Mouse (Mus musculus): Measurements from ENCODE around the gene Ccdc63. TPM values are rescaled to one million over a fixed set of nuclear protein-coding genes. Genes with fewer than 3 reads are reported as not detected.
A peak's percentile ranks its signal among the peaks of the same experiment; 100 is the strongest.
"Not testable (repeated sequence)": the region's sequence is repeated elsewhere in the genome, so short reads cannot be mapped to it uniquely, and the experiment has no call there.

The Ccdc63 gene
- total RNA-seq (2014; rRNA removed) (0.52 TPM in 1 of 2 replicates, not detected in the other), polyA plus RNA-seq (2015; fragmentation: Nextera tagmentation; extraction: Ambion mirVana) (not detected in 2 replicates)

GRCm38 (mm10) chr5:122140723-122141122, at the start of gene Ccdc63:
Gene Ccdc63 (minus strand): TSS chr5:122140823.
- 92% methylated on average over 3 of the region's 3 CpGs for WGBS
- no peak for TF ChIP-seq CTCF (IDR thresholded peaks at IDR 0.05)
- DNase-seq (ENCODE audit: low spot score) (no peak), ATAC-seq (ENCODE audit: low FRiP score) (no peak)
- H3K9me3 ChIP-seq (ENCODE audit: low read length), result no peaks in the 10 kb centered on the region
- H3K36me3 ChIP-seq (ENCODE audit: insufficient read depth, low read length), result no peaks in the 10 kb centered on the region
- H3K4me3 ChIP-seq (ENCODE audit: low read depth, low read length), result no peak within 1 kb of the TSS
- no peaks in the 10 kb centered on the region for H3K27me3 ChIP-seq (ENCODE audit: insufficient read depth, low read length)
- H3K4me1 ChIP-seq (ENCODE audit: insufficient read depth, low read length), result no peaks in the 10 kb centered on the region
- no peak within 1 kb of the TSS for H3K9ac ChIP-seq (replicated peaks; ENCODE audit: low read length, poor library complexity, severe bottlenecking)
- no peak within 1 kb of the TSS for H3K27ac ChIP-seq (ENCODE audit: low read depth, low read length)
- H3K4me2 ChIP-seq (ENCODE audit: low read depth, low read length, poor library complexity, severe bottlenecking), result no peak within 1 kb of the TSS

DNA sequence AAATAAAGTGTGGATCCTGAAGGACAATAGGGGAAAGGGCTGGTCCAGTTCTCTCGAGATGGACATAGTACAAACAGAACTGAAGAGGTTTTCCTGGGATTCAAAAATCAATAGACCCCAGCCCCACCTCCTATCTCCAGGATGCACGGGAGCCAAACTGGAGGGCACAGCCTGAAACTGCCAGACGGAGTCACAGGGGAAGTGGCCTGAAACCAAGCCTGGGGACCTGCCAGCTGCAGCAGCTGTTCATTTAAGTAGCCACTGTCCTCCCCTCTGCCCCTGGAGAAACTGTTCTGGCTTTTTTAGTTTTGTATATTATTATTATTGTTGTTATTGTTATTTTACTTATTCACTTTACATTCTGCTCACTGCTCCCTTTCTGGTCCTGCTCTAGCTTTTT, 48.5 kb upstream of the Ccdc63 start:
- Histone ChIP-seq H3K4me3 (ENCODE audit: low read depth, low read length) (no peak overlapping the region), H3K4me1 (ENCODE audit: insufficient read depth, low read length) (no peaks in the 10 kb centered on the region), H3K9ac (replicated peaks; ENCODE audit: low read length, poor library complexity, severe bottlenecking) (no peak overlapping the region), H3K36me3 (ENCODE audit: insufficient read depth, low read length) (no peaks in the 10 kb centered on the region), H3K4me2 (ENCODE audit: low read depth, low read length, poor library complexity, severe bottlenecking) (no peak overlapping the region), H3K27me3 (ENCODE audit: insufficient read depth, low read length) (no peaks in the 10 kb centered on the region), H3K27ac (ENCODE audit: low read depth, low read length) (no peak overlapping the region), H3K9me3 (ENCODE audit: low read length) (no peaks in the 10 kb centered on the region)
- WGBS, result 61% methylated on average over 3 of the region's 3 CpGs
- ATAC-seq (ENCODE audit: low FRiP score) (no peak), DNase-seq (ENCODE audit: low spot score) (no peak)
- TF ChIP-seq CTCF (IDR thresholded peaks at IDR 0.05), result no peak

- not testable (repeated sequence) for DNase-seq (ENCODE audit: low spot score); H3K4me2 ChIP-seq (ENCODE audit: low read depth, low read length, poor library complexity, severe bottlenecking); H3K4me1 ChIP-seq (ENCODE audit: insufficient read depth, low read length); ATAC-seq (ENCODE audit: low FRiP score); H3K27ac ChIP-seq (ENCODE audit: low read depth, low read length); H3K36me3 ChIP-seq (ENCODE audit: insufficient read depth, low read length); H3K9ac ChIP-seq (replicated peaks; ENCODE audit: low read length, poor library complexity, severe bottlenecking); H3K27me3 ChIP-seq (ENCODE audit: insufficient read depth, low read length); H3K4me3 ChIP-seq (ENCODE audit: low read depth, low read length); H3K9me3 ChIP-seq (ENCODE audit: low read length)
- 93% methylated on average over 6 of the region's 6 CpGs for WGBS
These were observed 44.2 kb upstream of the Ccdc63 start for GRCm38 (mm10) chr5:122184858-122185257.

DNA sequence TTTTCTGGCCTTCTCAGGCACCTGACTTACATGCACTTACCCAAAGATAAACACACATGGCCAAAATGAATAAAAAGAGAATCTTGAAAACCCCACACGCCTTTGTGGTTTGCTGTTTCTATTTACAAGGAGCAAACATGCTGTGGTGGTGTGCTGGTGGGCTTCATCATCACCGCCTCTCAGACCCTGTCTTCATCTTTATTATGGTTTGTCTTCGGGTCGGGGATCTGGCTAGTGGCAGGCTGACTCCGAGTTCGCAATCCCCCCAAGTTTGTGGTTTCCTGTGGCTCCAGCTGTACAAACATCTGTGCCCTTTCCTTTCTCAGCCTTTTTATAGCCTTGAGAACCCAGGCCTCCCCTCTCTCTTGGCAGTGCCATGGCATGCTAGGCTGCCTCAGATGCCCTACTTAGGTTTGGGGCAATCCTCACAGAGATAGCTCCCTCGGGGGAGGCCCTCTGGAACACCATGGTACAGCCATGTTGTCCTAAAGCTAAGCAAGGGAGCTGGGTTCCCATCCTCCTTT, 43.7 kb upstream of the Ccdc63 start:
- Histone ChIP-seq H3K27me3 (ENCODE audit: insufficient read depth, low read length) (no peaks in the 10 kb centered on the region), H3K4me2 (ENCODE audit: low read depth, low read length, poor library complexity, severe bottlenecking) (no peak overlapping the region), H3K27ac (ENCODE audit: low read depth, low read length) (no peak overlapping the region), H3K4me3 (ENCODE audit: low read depth, low read length) (no peak overlapping the region), H3K4me1 (ENCODE audit: insufficient read depth, low read length) (no peaks in the 10 kb centered on the region), H3K9me3 (ENCODE audit: low read length) (no peaks in the 10 kb centered on the region), H3K36me3 (ENCODE audit: insufficient read depth, low read length) (no peaks in the 10 kb centered on the region), H3K9ac (replicated peaks; ENCODE audit: low read length, poor library complexity, severe bottlenecking) (no peak overlapping the region)
- TF ChIP-seq CTCF (IDR thresholded peaks at IDR 0.05), result no peak
- ATAC-seq (ENCODE audit: low FRiP score), result no peak
- WGBS, result 89% methylated on average over 7 of the region's 7 CpGs
- DNase-seq (ENCODE audit: low spot score), result no peak

DNA sequence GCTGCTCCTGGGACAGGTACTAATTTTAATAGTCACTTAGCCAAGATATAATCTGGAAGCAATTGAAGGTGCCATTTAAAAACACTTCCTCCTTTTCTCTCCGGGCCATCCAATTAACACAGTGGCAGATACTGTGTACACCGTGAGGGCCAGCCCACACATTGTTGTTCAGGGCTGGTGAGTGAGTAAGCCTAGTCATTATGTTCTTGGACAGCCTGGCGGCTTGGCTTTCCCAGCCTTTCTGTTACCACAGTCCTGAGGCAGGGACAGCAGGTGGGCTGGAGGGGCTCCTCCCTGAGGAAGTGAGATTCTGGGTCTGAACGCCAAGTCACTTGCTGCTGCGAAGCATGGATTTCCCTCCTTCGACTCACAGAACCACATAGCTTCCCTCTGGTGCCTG, 39.0 kb upstream of the Ccdc63 start:
- no peak for TF ChIP-seq CTCF (IDR thresholded peaks at IDR 0.05)
- Histone ChIP-seq H3K4me3 (ENCODE audit: low read depth, low read length) (no peak overlapping the region), H3K4me2 (ENCODE audit: low read depth, low read length, poor library complexity, severe bottlenecking) (no peak overlapping the region), H3K9me3 (ENCODE audit: low read length) (no peaks in the 10 kb centered on the region), H3K27ac (ENCODE audit: low read depth, low read length) (no peak overlapping the region), H3K9ac (replicated peaks; ENCODE audit: low read length, poor library complexity, severe bottlenecking) (no peak overlapping the region), H3K27me3 (ENCODE audit: insufficient read depth, low read length) (no peaks in the 10 kb centered on the region), H3K4me1 (ENCODE audit: insufficient read depth, low read length) (no peaks in the 10 kb centered on the region), H3K36me3 (ENCODE audit: insufficient read depth, low read length) (peaks cover 7% of the 10 kb centered on the region)
- no peak for DNase-seq (ENCODE audit: low spot score)
- no peak for ATAC-seq (ENCODE audit: low FRiP score)
- WGBS, result 59% methylated on average over 6 of the region's 6 CpGs

DNA sequence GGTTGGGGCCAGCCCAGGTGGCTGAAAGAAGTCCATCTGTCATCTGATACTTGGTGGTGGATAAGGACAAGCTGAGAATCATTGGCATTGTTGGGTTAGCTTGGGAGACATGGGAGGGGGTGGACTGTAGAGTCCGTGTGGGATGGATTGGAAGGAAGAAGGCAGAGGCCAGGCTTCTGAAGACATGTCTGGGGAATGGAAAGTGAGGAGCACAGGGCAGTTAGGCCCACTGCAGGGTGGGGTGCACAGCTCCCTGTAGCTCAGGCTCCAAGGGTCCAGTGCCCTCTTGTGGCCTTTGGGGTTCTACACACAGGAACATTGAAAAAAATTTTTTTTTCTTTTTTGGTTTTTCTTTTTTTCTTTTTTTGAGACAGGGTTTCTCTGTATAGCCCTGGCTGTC, 35.8 kb upstream of the Ccdc63 start:
- Histone ChIP-seq H3K9ac (replicated peaks; ENCODE audit: low read length, poor library complexity, severe bottlenecking) (no peak overlapping the region), H3K27me3 (ENCODE audit: insufficient read depth, low read length) (no peaks in the 10 kb centered on the region), H3K36me3 (ENCODE audit: insufficient read depth, low read length) (peaks cover 29% of the 10 kb centered on the region), H3K4me3 (ENCODE audit: low read depth, low read length) (no peak overlapping the region), H3K4me1 (ENCODE audit: insufficient read depth, low read length) (no peaks in the 10 kb centered on the region), H3K4me2 (ENCODE audit: low read depth, low read length, poor library complexity, severe bottlenecking) (no peak overlapping the region), H3K27ac (ENCODE audit: low read depth, low read length) (no peak overlapping the region), H3K9me3 (ENCODE audit: low read length) (no peaks in the 10 kb centered on the region)
- WGBS, result 47% methylated on average over 1 of the region's 1 CpGs
- DNase-seq (ENCODE audit: low spot score) (peak; percentile 63), ATAC-seq (ENCODE audit: low FRiP score) (no peak)
- peak; percentile 72 for TF ChIP-seq CTCF (IDR thresholded peaks at IDR 0.05)

Data from midbrain, postnatal 0 days (tissue).